Comparison of ENCODE assay signal across 8 mouse cellular contexts in genomic region chr6:85391803-85392202, GRCm38 (mm10). TPM values are rescaled to one million over a fixed set of nuclear protein-coding genes. Genes with fewer than 3 reads are reported as not detected.
DNase-seq lines count a peak whose midpoint lies in the region; ATAC-seq and TF ChIP-seq lines count a peak whose summit lies in the region.

No protein-coding gene starts in this region.

- H3K27me3 ChIP-seq in hindbrain, embryonic 11.5 days (ENCODE audit: control insufficient read depth, insufficient read depth, low read length) = no peaks in the 10 kb centered on the region
- H3K27me3 ChIP-seq in hindbrain, embryonic 13.5 days = peaks cover 9% of the 10 kb centered on the region; the same call in 1 of the 2 replicates
- 0 out of 2 replicates have a peak, but pooled peaks cover 4% of the 10 kb centered on the region for H3K27me3 ChIP-seq in E14TG2a.4 (ENCODE audit: insufficient read depth, low read length)

- no peaks in the 10 kb centered on the region for H3K9me3 ChIP-seq in hindbrain, embryonic 11.5 days (ENCODE audit: control insufficient read depth, low read length)
- peaks cover 3% of the 10 kb centered on the region; the same call in 1 of the 2 replicates for H3K9me3 ChIP-seq in hindbrain, embryonic 13.5 days
- no peaks in the 10 kb centered on the region for H3K9me3 ChIP-seq in E14TG2a.4 (ENCODE audit: low read length)

- ATAC-seq in hindbrain, embryonic 11.5 days (ENCODE audit: low FRiP score) = no peak
- no peak for ATAC-seq in hindbrain, embryonic 13.5 days (ENCODE audit: low FRiP score)

- H3K4me1 ChIP-seq in hindbrain, embryonic 11.5 days (replicated peaks; ENCODE audit: control insufficient read depth, insufficient read depth, low read length) = no peaks in the 10 kb centered on the region
- H3K4me1 ChIP-seq in hindbrain, embryonic 13.5 days (replicated peaks) = no peaks in the 10 kb centered on the region
- peaks cover 19% of the 10 kb centered on the region for H3K4me1 ChIP-seq in E14TG2a.4 (replicated peaks; ENCODE audit: low read depth, low read length)

- WGBS in hindbrain, embryonic 11.5 days = 12% methylated on average over 5 of the region's 7 CpGs
- 25% methylated on average over 6 of the region's 7 CpGs for WGBS in hindbrain, embryonic 13.5 days

- peak; percentile 77 for DNase-seq in hindbrain, embryonic 11.5 days (ENCODE audit: low spot score)
- DNase-seq in c-Kit-positive CD71-positive TER-119-negative erythroid progenitor cells, embryonic 14.5 days (ENCODE audit: low read depth) = peak; percentile 45
- DNase-seq in gastrocnemius, adult 2 months = peak; percentile 75
- DNase-seq in layer of hippocampus, postnatal 14 days (ENCODE audit: low spot score in 2 of 2) = peak; percentile 45 to 64
- DNase-seq in naive thymus-derived CD4-positive, alpha-beta T cell, adult 2 months (ENCODE audit: low read depth) = peak; percentile 73
- peak; percentile 41 for DNase-seq in urinary bladder, adult 2 months (ENCODE audit: low spot score)

- H3K36me3 ChIP-seq in hindbrain, embryonic 11.5 days (ENCODE audit: control insufficient read depth, insufficient read depth, low read length) = no peaks in the 10 kb centered on the region
- no peaks in the 10 kb centered on the region for H3K36me3 ChIP-seq in hindbrain, embryonic 13.5 days
- no peaks in the 10 kb centered on the region for H3K36me3 ChIP-seq in E14TG2a.4 (ENCODE audit: insufficient read depth, low read length)

- H3K4me3 ChIP-seq in hindbrain, embryonic 11.5 days (ENCODE audit: low read depth, low read length) = no peak overlapping the region
- H3K4me3 ChIP-seq in hindbrain, embryonic 13.5 days = no peak overlapping the region
- H3K4me3 ChIP-seq in E14TG2a.4 (replicated peaks; ENCODE audit: low read length) = no peak overlapping the region
- H3K4me3 ChIP-seq in gastrocnemius, adult 2 months = no peak overlapping the region

- intact Hi-C loops in gastrocnemius, adult 2 months (cut with DNase I) = loop anchor here (5.0 to 10.0 kb wide), 2 partner anchors 127 to 230 kb away; no protein-coding TSS in a partner anchor

- no peak overlapping the region for H3K4me2 ChIP-seq in hindbrain, embryonic 11.5 days (replicated peaks; ENCODE audit: low read depth, low read length)
- H3K4me2 ChIP-seq in hindbrain, embryonic 13.5 days = no peak overlapping the region

- H3K9ac ChIP-seq in hindbrain, embryonic 11.5 days (ENCODE audit: low read depth, low read length) = no peak overlapping the region
- H3K9ac ChIP-seq in hindbrain, embryonic 13.5 days = no peak overlapping the region

- H3K27ac ChIP-seq in hindbrain, embryonic 11.5 days (ENCODE audit: low read depth, low read length) = no peak overlapping the region
- no peak overlapping the region for H3K27ac ChIP-seq in hindbrain, embryonic 13.5 days
- H3K27ac ChIP-seq in gastrocnemius, adult 2 months = no peak overlapping the region

- peak; percentile 73 for TF ChIP-seq CTCF in E14TG2a.4 (conservative IDR thresholded peaks at IDR 0.05; ENCODE audit: low read length)
- peak; percentile 81 for TF ChIP-seq CTCF in gastrocnemius, adult 2 months (IDR thresholded peaks at IDR 0.05)

RNA-seq across cellular contexts. Expression of gene Rab11fip5, which starts 17.4 kb away (rescaled TPM):
- 4.1 and 4.6 TPM in 2 replicates for polyA plus RNA-seq in hindbrain, embryonic 11.5 days (2014; fragmentation: Nextera tagmentation; extraction: Ambion mirVana)
- 13.7 and 14.8 TPM in 2 replicates for polyA plus RNA-seq in hindbrain, embryonic 13.5 days (2015; fragmentation: Nextera tagmentation; extraction: Ambion mirVana)
- total RNA-seq in gastrocnemius, adult 2 months (2021) = 10 to 100 TPM; 24.2 to 28.2 TPM
- 10 to 100 TPM; 50.8 to 56.2 TPM for total RNA-seq in layer of hippocampus, postnatal 14 days (2021)
- 56.5 and 58.1 TPM in 2 replicates for polyA plus RNA-seq in urinary bladder, adult 2 months (2012; rRNA removed)

RNA-seq across cellular contexts. Expression of gene Noto, which starts 31.9 kb away (rescaled TPM):
- polyA plus RNA-seq in hindbrain, embryonic 11.5 days (2014; fragmentation: Nextera tagmentation; extraction: Ambion mirVana) = not detected in 2 replicates
- not detected in 2 replicates for polyA plus RNA-seq in hindbrain, embryonic 13.5 days (2015; fragmentation: Nextera tagmentation; extraction: Ambion mirVana)
- total RNA-seq in gastrocnemius, adult 2 months (2021) = not detected
- not detected for total RNA-seq in layer of hippocampus, postnatal 14 days (2021)
- not detected in 2 replicates for polyA plus RNA-seq in urinary bladder, adult 2 months (2012; rRNA removed)

RNA-seq across cellular contexts. Expression of gene Smyd5, which starts 40.0 kb away (rescaled TPM):
- polyA plus RNA-seq in hindbrain, embryonic 11.5 days (2014; fragmentation: Nextera tagmentation; extraction: Ambion mirVana) = 52.4 and 53.1 TPM in 2 replicates
- polyA plus RNA-seq in hindbrain, embryonic 13.5 days (2015; fragmentation: Nextera tagmentation; extraction: Ambion mirVana) = 58.4 and 59.0 TPM in 2 replicates
- total RNA-seq in gastrocnemius, adult 2 months (2021) = 1 to 10 TPM; 8.6 TPM
- 10 to 100 TPM; 32.8 to 35.4 TPM for total RNA-seq in layer of hippocampus, postnatal 14 days (2021)
- 20.6 and 28.0 TPM in 2 replicates for polyA plus RNA-seq in urinary bladder, adult 2 months (2012; rRNA removed)

RNA-seq across cellular contexts. Expression of gene Sfxn5, which starts 58.6 kb away (rescaled TPM):
- 5.1 and 6.2 TPM in 2 replicates for polyA plus RNA-seq in hindbrain, embryonic 11.5 days (2014; fragmentation: Nextera tagmentation; extraction: Ambion mirVana)
- 18.3 and 19.6 TPM in 2 replicates for polyA plus RNA-seq in hindbrain, embryonic 13.5 days (2015; fragmentation: Nextera tagmentation; extraction: Ambion mirVana)
- total RNA-seq in gastrocnemius, adult 2 months (2021) = 1 to 10 TPM; 5.9 to 7.3 TPM
- 100 to 1,000 TPM; 154 to 171 TPM for total RNA-seq in layer of hippocampus, postnatal 14 days (2021)
- polyA plus RNA-seq in urinary bladder, adult 2 months (2012; rRNA removed) = 3.9 and 4.2 TPM in 2 replicates

RNA-seq across cellular contexts. Expression of gene Cct7, which starts 59.5 kb away (rescaled TPM):
- 644 and 685 TPM in 2 replicates for polyA plus RNA-seq in hindbrain, embryonic 11.5 days (2014; fragmentation: Nextera tagmentation; extraction: Ambion mirVana)
- 601 and 603 TPM in 2 replicates for polyA plus RNA-seq in hindbrain, embryonic 13.5 days (2015; fragmentation: Nextera tagmentation; extraction: Ambion mirVana)
- total RNA-seq in gastrocnemius, adult 2 months (2021) = 100 to 1,000 TPM; 127 to 135 TPM
- 100 to 1,000 TPM; 204 to 218 TPM for total RNA-seq in layer of hippocampus, postnatal 14 days (2021)
- polyA plus RNA-seq in urinary bladder, adult 2 months (2012; rRNA removed) = 154 and 155 TPM in 2 replicates
